Mouse (Mus musculus): ENCODE measurements around the gene Qrfp.

Qrfp gene

DNA sequence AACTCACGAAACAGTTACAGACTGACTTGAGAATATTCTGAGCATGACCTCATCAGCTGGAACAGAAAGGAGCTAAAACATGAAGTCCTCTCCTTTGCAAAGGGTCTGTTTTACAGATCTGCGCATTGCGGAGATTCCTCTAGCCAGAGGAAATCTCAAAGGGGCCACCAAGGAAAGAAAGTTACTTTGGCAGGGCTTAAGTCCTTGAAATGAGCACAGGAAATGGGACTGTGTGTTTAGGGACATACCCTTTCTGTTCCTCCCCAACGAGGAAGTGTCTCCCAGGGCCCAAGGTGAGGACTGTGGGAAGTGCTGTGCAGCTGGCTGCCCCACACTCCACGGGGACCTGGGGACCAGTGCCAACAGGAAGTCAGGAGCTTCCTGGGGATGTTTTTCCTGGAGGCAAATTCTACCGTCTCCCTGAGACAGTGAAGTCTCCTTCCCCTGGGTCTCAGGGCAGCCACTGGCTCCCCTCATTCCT lies 40.7 kb downstream of the Qrfp start:
- no peak for DNase-seq

DNA sequence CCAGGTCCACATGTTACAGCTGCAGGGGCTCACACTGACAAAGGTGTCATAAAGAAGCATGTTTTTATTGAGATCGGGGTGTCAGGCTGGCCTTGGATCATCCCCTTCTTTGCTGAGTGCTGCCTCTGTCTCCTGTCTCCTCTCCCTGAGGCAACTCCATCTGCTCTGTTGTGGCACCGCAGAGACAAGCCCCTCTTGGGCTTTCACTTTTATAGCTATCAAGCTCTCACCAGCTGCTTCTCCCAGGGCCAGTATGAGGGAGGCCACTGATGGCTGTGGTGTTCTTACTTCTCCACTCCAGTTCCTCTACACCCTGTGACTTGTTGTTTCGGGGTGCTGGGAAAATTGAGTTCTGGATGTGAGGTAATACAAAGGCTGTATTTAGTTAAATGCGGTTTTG lies 41.3 kb downstream of the Qrfp start:
- DNase-seq = no peak

DNA sequence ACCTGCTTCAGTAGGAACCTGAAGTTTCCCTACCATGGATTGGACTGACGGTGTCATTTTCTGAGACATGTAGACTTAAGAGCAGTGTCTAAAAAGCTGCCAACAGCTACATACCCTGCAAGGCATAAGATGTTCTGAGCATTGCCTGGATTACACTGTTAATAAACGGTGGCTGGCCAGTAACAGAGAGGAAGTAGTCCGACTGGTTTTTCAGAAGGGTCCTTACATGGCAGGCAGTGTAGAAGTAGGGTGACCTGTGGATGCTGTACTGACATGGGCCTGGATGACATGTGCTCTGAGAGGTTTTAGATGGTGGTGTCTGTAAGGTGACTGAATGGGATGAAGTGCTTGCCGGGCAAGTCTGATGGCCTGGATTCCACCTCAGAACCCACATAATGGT lies 42.6 kb downstream of the Qrfp start:
- DNase-seq = no peak

DNA sequence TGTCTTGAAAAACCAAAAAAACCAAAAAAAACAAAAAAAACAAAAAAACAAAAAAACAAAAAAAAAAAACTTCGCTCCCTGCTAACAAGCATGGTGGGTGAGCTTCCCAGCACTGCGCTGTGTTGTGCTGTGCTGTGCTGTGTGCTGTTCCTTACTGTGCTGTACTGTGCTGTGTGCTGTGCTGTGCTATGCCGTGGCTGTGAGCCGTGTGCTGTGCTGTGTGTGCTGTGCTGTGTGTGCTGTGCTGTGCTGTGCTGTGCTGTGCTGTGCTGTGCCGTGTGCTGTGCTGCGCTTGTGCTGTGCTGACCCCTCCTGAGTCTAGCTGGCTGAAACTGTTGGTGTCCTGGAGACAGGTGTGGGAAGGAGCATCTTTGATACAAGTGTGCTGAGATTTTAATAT lies 43.3 kb downstream of the Qrfp start:
- no peak for DNase-seq

DNA sequence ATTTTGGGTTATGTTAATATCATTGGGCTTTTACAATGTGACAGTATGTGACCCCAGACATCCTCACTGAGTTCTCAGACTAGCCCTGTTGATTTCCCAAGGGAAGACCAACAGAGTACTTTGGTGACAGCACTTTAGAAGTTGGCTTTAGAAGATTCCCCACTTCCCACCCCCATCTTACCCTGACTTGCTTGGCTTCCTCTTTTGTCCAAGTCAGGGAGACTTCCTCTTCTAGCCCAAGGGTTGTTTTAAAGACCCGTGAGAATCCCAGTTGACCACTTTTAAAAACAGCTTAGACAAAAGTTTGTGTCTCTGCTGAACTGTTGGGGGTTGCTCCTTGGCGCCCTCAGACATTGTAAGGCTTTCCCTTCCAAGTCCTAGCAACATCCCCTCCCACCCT lies 47.1 kb downstream of the Qrfp start:
- DNase-seq = no peak

DNA sequence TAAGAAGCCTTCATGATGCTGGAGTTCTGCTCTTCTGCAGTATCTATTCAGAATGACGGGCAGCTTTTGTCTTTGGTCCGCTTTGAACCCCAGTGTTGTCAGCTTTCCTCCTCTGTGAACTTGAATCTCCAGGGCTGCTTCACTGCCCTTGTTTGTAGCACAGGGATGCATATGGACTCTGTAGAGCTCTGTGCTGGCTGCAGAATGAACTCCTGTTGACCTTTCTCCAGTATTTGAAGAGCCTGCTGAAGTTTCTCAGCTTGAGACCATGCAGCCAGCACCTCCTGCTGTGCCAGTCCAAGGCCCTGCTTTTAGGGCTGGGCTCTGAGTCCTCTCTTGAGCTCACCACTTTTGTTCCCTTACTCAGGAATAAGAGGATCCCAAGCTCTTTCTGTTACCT lies 47.5 kb downstream of the Qrfp start:
- no peak for DNase-seq

DNA sequence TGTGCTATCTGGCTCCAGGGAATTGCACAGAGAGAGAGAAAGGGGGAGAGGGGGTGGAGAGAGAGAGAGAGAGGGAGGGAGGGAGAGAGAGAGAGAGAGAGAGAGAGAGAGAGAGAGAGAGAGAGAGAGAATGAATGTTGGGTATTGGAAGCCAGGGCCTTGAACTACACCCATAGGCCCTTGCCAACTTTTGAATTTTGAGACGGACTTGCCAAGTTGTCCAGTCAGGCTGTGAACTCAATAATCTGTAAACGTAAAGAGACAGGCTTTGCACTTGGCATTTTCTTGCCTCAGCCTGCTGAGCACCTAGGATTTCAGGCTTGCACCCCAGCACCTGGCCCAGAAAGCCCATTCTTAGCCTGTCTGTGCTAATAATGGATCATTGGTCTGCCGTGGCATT lies 48.2 kb downstream of the Qrfp start:
- no peak for DNase-seq

DNA sequence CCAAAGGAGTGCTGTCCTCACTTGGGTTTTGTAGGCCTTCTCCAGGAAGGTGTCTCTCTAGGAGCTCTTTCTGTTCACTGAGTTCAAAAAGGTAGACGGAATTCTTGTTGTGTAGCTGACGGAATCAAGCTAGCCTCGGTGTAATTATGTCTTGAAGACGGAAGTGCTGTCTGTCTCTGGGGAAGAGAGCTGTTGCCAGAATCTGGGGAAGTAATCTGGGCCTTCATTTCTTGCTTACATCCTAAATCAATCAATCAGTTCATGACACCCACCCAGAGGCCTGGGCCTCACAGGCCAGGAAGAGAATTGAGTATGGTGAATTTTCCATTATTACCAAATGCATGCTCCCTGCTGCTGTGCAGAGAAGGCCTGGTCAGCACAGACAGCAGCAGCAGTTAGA lies 48.8 kb downstream of the Qrfp start:
- no peak for DNase-seq

DNA sequence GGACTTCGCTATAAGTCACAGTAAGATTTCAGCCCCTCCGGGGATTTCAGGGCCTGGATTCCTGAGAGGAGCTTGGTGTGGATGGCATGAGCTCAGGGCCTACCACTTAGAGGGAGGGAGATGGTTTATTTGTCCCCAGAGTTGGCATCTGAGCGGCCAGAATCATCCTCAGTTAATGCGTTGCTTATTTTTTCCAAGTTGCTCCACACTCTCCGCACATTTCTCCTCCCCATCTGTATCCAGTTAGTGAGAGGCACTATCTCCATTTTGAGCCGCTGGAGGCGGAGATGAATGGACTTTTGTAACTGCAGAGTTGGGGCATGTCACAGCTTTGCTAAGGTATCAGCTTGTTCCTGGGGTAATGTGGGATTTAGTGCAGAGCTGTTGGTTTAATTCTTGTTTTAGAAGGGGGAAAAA lies 49.3 kb downstream of the Qrfp start:
- DNase-seq = no peak

DNA sequence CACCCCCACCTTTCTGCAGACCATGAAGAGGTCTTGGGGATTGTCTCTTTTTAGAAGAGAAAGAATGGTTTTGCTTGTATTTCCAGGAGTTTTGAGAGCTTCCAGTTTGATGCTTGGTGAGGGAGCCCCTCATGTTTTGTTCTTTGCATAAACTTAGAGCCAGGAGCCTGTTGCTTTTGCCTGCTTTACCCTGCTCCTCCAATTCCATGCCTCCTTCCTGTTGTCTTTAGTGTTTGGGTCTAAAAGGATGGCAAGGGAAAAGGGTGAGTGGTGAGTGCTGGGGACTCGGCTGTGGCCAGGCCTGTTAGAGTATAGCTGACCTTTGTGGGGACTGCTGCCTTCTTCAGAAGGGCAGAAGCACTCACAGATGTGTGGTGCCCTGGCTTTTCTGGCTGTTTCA lies 49.9 kb downstream of the Qrfp start:
- no peak for DNase-seq

DNA sequence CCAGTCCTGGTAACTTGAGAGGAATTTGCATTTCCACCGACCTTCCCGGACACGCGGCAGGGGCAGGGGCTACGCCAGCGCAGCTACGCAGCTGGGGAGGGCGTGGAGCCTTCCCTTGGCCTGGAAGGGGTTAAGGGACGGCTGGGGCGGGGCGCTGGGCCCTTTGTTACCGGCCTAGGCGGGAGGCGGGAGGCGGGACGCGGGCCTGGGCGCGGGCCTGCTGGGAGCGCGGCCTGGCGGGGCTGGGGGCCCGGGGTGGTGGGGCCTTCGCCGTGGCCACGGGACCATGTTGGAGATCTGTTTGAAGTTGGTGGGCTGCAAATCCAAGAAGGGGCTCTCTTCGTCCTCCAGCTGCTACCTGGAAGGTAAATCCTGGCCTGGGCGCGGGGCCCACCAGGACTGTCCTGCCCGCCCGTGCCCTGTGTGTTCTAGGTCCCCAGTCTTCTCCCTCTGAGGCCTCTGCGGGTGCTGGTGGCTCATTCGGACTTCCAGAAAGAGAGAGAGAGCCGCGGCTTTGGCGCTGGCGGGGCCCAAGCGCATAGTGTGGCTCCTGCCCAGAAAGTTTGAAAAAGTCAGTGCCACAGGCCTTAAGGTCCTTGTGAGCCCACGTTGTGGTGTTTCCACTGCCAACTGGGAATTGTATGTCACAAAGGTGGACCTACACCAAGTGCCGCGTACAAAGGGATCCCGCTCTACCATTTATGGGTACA lies 50.5 kb downstream of the Qrfp start:
- peak; percentile 69 to 73 for DNase-seq

DNA sequence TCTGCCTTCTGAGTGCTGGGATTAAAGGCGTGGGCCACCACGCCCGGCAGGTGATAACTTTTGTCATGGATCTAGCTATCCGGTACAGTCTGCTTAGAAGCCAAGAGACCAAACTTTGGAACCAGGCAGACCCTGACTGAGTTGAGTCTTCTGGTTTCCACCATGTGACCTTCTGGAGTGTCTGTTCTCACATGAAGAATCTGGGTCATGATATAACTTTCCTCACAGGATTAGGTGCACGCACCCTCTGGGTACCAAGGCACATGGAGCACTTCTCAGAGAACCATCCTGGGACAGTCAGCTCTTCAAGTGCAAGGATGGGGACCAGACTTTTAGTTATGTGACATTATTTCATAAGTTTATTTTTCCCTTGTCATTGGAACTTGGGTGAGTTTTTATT lies 51.4 kb downstream of the Qrfp start:
- no peak for DNase-seq

DNA sequence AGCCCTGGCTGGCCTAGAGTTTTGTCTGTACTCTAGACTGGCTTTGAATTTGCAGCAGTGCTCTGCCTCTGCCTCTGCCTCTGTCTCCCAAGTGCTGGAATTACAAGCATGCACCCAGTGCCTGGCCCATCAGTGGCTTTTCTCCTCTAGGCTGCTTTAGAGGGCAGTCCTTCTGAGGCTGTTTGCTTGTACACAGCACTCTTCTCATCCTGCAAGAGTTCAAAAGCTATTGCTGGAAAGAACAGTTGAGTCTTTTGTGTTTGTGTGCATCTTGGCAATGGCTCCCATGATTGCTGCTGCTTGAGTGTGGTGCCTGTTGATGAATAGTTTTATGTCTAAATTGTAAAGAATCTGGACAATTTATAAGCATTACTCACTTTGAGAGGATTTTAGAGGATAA lies 52.9 kb downstream of the Qrfp start:
- DNase-seq = no peak
